Comparison of ENCODE assay signal across 39 mouse cellular contexts in the genomic region with DNA sequence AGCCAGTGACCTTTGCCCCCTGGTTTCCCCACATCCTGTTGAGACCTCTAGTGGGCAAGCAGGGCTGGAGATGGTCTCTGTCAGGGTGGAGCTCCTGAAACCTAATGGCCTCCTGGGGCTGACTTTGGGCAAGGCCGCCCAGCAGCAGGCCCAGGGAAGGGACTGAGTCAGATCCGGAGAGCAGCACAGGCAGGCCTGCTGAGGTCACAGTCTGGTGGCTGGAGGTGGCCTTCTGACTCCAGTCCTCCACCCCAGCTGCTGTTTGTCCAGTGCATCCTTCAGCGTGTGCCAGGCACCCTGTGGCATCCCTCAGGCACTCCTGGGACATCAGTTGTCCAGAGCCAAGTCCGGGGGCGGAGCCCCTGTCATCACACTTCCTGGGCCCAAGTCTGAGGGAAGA. TPM values are rescaled to one million over a fixed set of nuclear protein-coding genes. Genes with fewer than 3 reads are reported as not detected.
DNase-seq lines count a peak whose midpoint lies in the region; ATAC-seq and TF ChIP-seq lines count a peak whose summit lies in the region.
"Had no signal": no experiment of that assay in that cellular context is flagged by ENCODE, and none has a peak within 500 bp of the region (broad histone marks: within the 10 kb centered on the region; RNA-seq: fewer than 3 reads in every experiment).

No protein-coding gene starts in this region.

- H3K4me1 ChIP-seq in kidney, embryonic 15.5 days = peaks cover 17% of the 10 kb centered on the region
- H3K4me1 ChIP-seq: heart, embryonic 12.5 days; hindbrain, embryonic 15.5 days had no signal

- DNase-seq in embryo, embryonic 10 days (ENCODE audit: low spot score) = peak; percentile 32
- no peak for DNase-seq in embryo, embryonic 10.5 days (ENCODE audit: low spot score)
- peak; percentile 47 for DNase-seq in adrenal gland, postnatal 14 days
- peak; percentile 69 for DNase-seq in yolk sac, embryonic 10.5 days (ENCODE audit: low spot score)
- DNase-seq in retina, postnatal 1 day = no peak
- DNase-seq: B cell, adult 2 months; cerebellum, adult 2 months; cerebellum, postnatal 14 days; gastrocnemius, adult 2 months; gastrocnemius, postnatal 36 days; heart, adult 2 months; kidney, adult 18-20 months; kidney, postnatal 10 days; layer of hippocampus, postnatal 36 days; lung, embryonic 14.5 days; lung, postnatal 14 days; midbrain, embryonic 14.5 days; right cerebral cortex, adult 18-20 months; right cerebral cortex, postnatal 4 days; thymus, adult 2 months; thymus, postnatal 36 days had no signal

- H3K4me3 ChIP-seq in C2C12 (ENCODE audit: insufficient read depth, poor library complexity, severe bottlenecking) = no peak overlapping the region
- H3K4me3 ChIP-seq in kidney, embryonic 15.5 days (replicated peaks) = no peak overlapping the region
- H3K4me3 ChIP-seq: gastrocnemius, adult 2 months; heart, adult 2 months; heart, embryonic 12.5 days; hindbrain, embryonic 15.5 days; limb, embryonic 10.5 days; limb, embryonic 15.5 days had no signal

- ATAC-seq in kidney, embryonic 15.5 days (replicated peaks; ENCODE audit: low FRiP score) = no peak
- ATAC-seq: forebrain, embryonic 16.5 days; inflammation-experienced regulatory T-cells, adult 6 months; Patski had no signal

- H3K27ac ChIP-seq in kidney, embryonic 15.5 days = no peak overlapping the region
- H3K27ac ChIP-seq: gastrocnemius, adult 2 months; heart, adult 2 months; hindbrain, embryonic 15.5 days; limb, embryonic 10.5 days; limb, embryonic 15.5 days; liver, embryonic 14.5 days had no signal

- WGBS in kidney, embryonic 15.5 days = 67% methylated on average over 5 of the region's 5 CpGs

- no peaks in the 10 kb centered on the region for H3K27me3 ChIP-seq in C2C12 (ENCODE audit: control insufficient read depth, insufficient read depth, insufficient read length)
- H3K27me3 ChIP-seq in kidney, embryonic 15.5 days = no peaks in the 10 kb centered on the region
- H3K27me3 ChIP-seq: hindbrain, embryonic 15.5 days; limb, embryonic 15.5 days had no signal

- no peak overlapping the region for H3K4me2 ChIP-seq in kidney, embryonic 15.5 days
- H3K4me2 ChIP-seq: heart, embryonic 12.5 days; hindbrain, embryonic 15.5 days; limb, embryonic 15.5 days; lung, embryonic 14.5 days had no signal

- H3ac ChIP-seq in C2C12 (ENCODE audit: control insufficient read depth, insufficient read length, low read depth) = no peak overlapping the region

- H3K79me3 ChIP-seq in C2C12 (ENCODE audit: low read depth) = no peaks in the 10 kb centered on the region

- no peaks in the 10 kb centered on the region for H3K36me3 ChIP-seq in C2C12 (ENCODE audit: control insufficient read depth, insufficient read depth)
- no peaks in the 10 kb centered on the region for H3K36me3 ChIP-seq in kidney, embryonic 15.5 days
- H3K36me3 ChIP-seq: G1E; heart, embryonic 12.5 days; hindbrain, embryonic 15.5 days; limb, embryonic 10.5 days; limb, embryonic 15.5 days had no signal

- H3K79me2 ChIP-seq in C2C12 (ENCODE audit: control insufficient read depth, insufficient read depth) = no peaks in the 10 kb centered on the region

- no peak for TF ChIP-seq CTCF in C2C12 (IDR thresholded peaks at IDR 0.05; ENCODE audit: control insufficient read depth, insufficient read depth, insufficient read length)

- no peak overlapping the region for H3K9ac ChIP-seq in kidney, embryonic 15.5 days
- H3K9ac ChIP-seq: heart, embryonic 12.5 days; hindbrain, embryonic 15.5 days; limb, embryonic 15.5 days; liver, embryonic 14.5 days; lung, embryonic 14.5 days had no signal

- no peaks in the 10 kb centered on the region for H3K9me3 ChIP-seq in kidney, embryonic 15.5 days (replicated peaks)
- H3K9me3 ChIP-seq: G1E; heart, embryonic 12.5 days; hindbrain, embryonic 15.5 days; limb, embryonic 10.5 days; limb, embryonic 15.5 days had no signal

TF ChIP-seq in C2C12, 6 proteins besides CTCF, POLR2A, EP300 and RAD21:
- TF ChIP-seq MAX (IDR thresholded peaks at IDR 0.05) (peak; percentile 96), MYOG (IDR thresholded peaks at IDR 0.05; ENCODE audit: control insufficient read depth, extremely low read depth, insufficient read length) (no peak), MYOD1 (IDR thresholded peaks at IDR 0.05; ENCODE audit: control insufficient read depth, insufficient read length, low read depth) (peak; percentile 91), FOSL1 (IDR thresholded peaks at IDR 0.05; ENCODE audit: insufficient read depth, low read length, poor library complexity, severe bottlenecking) (peak; percentile 40), USF1 (IDR thresholded peaks at IDR 0.05; ENCODE audit: low read depth) (no peak), CEBPB (IDR thresholded peaks at IDR 0.05; ENCODE audit: low read depth) (peak; percentile 35)
TF ChIP-seq in C2C12: peak in this region for 4.

RNA-seq across cellular contexts. Expression of gene Dlx4, which starts 19.8 kb away (rescaled TPM):
- polyA plus RNA-seq in C2C12 (2012; fragmentation: generic; extraction: Trizol) = 0.37 TPM
- not detected in 2 replicates for total RNA-seq in adrenal gland, postnatal 14 days (2021)
- not detected in 2 replicates for polyA plus RNA-seq in kidney, embryonic 15.5 days (2015; fragmentation: Nextera tagmentation; extraction: Ambion mirVana)
- total RNA-seq: gastrocnemius, adult 2 months; gastrocnemius, postnatal 36 days; heart, adult 2 months; hematopoietic stem cell, adult 5-6 weeks; layer of hippocampus, postnatal 36 days; monocyte, adult 5-6 weeks; neutrophil, adult 5-6 weeks had no signal
- polyA plus RNA-seq: forebrain, embryonic 16.5 days; G1E; hindbrain, embryonic 15.5 days; inflammation-experienced regulatory T-cells, adult 6 months; large intestine, adult 2 months; spleen, adult 2 months had no signal

RNA-seq across cellular contexts. Expression of gene Dlx3, which starts 45.9 kb away (rescaled TPM):
- 31.8 TPM for polyA plus RNA-seq in C2C12 (2012; fragmentation: generic; extraction: Trizol)
- total RNA-seq in adrenal gland, postnatal 14 days (2021) = not detected in 2 replicates
- 0.78 and 2.5 TPM in 2 replicates for polyA plus RNA-seq in kidney, embryonic 15.5 days (2015; fragmentation: Nextera tagmentation; extraction: Ambion mirVana)
- total RNA-seq: gastrocnemius, adult 2 months; gastrocnemius, postnatal 36 days; heart, adult 2 months; hematopoietic stem cell, adult 5-6 weeks; layer of hippocampus, postnatal 36 days; monocyte, adult 5-6 weeks; neutrophil, adult 5-6 weeks had no signal
- polyA plus RNA-seq: cortical plate, adult 2 months; G1E; heart, adult 2 months; heart, postnatal 0 days; inflammation-experienced regulatory T-cells, adult 6 months; Patski; spleen, adult 2 months had no signal

Comparison
In these comparisons a context has a peak if more than half of its experiments do, and no peak if none do; other contexts are left out.
1. DNase-seq: peak in embryo, embryonic 10 days (single experiment), adrenal gland, postnatal 14 days (single experiment) and yolk sac, embryonic 10.5 days (single experiment); none in embryo, embryonic 10.5 days (single experiment) and retina, postnatal 1 day (single experiment).